Mouse (Mus musculus) MN1 (cell line): ENCODE data around the gene Arhgef2.
A peak's percentile ranks its signal among the peaks of the same experiment; 100 is the strongest.
"Not testable (repeated sequence)": the region's sequence is repeated elsewhere in the genome, so short reads cannot be mapped to it uniquely, and the experiment has no call there.

Experiments used
- DNase-seq: peaks from one replicate; pipeline ENCODE4 v3.0.0-alpha.2; 2016; ENCODE audit warnings: low spot score

Arhgef2 gene

DNA sequence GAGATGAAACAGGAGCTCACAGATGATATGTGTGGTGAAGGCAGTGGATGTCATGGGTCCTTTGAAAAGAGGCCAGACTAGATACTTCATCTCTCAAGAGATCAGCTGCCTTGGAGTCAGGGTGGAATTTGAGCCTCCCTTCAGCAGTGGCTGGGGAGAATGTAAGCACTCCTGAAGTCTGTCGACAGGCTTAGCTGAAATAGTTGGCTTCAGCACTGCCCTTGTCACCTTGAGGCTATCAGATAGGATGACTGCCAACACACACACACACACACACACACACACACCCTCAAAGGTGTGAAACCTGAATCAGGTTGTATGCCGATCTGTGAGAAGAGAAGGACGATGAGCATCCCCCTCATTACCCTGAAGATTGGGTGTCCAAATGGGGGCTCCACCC, 14.7 kb upstream of the Arhgef2 start:
- DNase-seq = no peak

DNA sequence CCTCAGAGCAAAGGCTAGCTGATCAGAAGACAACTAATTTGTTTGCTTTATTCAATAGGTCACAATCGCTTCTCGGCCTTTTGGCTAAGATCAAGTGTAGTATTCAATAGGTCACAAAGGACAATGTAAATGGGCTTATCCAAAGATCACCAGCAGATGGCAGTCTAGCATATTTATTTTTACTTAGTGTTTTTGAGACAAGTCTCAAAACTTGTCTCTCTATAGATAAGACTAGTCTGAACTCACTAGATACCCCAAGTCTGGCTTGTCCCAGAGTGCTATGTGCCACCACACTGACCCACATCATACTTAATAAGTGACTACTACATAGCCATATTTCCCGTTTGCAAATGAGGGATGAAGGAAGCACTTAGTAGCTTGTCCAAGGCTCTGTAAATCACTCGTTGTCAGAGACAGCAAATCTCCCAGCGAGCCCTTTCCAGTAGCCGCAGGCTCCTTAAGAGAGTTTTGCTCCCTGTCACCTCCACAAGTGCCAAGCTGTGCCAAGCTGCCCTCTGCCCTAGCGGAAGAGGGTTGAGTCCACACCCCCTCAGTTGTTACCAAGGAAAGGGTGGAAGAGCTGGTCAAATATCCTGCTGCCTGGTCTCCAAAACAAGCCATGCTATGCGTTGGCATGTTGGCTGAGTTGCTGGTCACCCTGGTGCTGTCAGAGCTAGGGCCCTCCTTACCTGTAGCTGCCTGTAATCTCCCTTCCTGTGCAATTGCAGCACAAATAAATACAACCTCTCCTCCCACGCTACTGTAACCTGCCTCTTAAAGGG, 13.6 kb upstream of the Arhgef2 start:
- peak; percentile 83 for DNase-seq

GRCm38 (mm10) chr3:88592942-88593576, 12.7 kb upstream of the Arhgef2 start:
- no peak for DNase-seq

GRCm38 (mm10) chr3:88593893-88594580, 11.7 kb upstream of the Arhgef2 start:
- no peak for DNase-seq

DNA sequence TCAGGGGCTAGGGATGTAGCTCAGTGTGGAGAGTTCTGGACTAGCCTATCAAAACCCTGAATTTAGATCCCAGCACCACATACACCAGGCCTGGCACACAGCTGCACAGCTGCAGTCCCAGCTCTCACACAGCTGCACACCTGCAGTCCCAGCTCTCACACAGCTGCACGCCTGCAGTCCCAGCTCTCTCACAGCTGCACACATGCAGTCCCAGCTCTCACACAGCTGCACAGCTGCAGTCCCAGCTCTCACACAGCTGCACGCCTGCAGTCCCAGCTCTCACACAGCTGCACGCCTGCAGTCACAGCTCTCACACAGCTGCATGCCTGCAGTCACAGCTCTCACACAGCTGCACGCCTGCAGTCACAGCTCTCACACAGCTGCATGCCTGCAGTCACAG, 9.2 kb upstream of the Arhgef2 start:
- DNase-seq = not testable (repeated sequence)

- DNase-seq = no peak
These were observed 3.3 kb upstream of the Arhgef2 start for GRCm38 (mm10) chr3:88602466-88602865.

DNA sequence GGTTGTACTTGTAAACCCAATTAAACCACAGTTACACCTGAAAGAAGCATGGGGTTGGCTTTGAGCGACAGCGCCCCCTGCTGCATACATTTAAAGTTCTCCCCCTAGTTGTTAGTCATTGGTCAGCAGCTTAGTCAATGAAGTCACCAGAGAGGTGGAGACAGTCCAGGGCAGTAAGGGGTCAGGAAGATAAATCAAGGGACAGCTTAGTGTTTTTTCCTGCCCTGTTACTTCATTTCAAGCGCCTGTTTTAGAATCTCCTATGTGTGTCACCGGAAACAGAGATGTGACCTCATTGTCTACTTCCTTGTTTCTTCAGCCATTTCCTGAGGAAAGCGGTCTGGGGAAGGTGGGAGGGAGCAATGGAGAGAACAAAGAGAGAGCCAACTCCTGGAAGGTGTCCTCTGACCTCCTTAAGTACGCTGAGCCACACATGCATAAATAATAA, 2.0 kb upstream of the Arhgef2 start:
- peak; percentile 63 for DNase-seq

GRCm38 (mm10) chr3:88604863-88605262, 903 bp upstream of the Arhgef2 start:
- DNase-seq = no peak

DNA sequence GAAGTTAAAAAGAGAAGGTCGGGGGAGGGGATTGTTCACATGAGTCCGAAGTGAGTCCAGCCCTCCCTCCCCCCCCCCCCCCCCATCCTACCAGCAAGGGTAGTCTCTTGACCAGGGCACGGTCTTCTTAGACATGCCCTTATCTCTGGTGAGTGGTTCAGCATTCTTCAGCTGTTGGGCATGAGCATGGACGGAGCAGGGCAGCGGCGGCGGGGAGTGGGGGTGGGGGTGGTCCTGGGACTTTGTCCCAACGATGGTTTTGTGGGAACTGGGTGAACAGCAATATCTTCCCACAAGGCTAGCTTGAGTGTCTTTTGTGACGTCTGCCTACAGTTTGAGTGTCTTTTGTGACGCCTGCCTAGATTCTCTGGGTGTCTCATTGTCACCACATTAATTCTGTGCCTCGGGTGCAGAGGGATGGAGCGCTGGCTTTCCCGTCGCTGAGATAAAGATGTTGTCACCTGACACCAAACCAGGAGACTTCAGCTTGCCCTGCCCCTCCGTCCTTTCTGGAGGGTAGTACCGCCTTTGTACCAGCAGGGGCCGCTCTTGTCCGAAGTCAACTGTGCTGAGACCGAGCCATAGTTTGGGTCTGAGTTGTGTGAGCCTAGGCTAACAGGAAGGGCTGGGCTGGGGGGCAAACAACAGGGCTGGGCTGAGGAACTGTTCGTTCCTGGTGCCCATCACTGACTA, 1.4 kb downstream of the Arhgef2 start:
- peak; percentile 91 for DNase-seq

DNA sequence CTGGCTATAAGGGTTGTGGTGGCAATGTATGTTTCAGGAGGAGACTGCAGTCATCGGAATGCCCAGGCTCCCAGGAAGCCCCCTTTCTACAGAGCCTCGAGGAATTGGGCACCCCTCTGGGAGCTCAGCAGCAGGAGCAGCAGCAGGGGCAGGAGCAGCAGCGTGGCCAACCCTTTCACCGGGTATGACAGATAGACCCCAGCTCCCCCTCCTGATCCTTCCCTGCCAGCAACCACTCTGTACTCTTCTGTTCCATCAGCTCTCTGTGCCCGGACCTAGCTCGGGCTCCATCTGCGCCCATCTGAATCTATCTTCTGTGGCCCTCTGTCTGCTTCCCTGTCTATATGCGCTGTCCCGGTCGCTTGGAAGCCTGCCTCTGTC, 2.0 kb downstream of the Arhgef2 start:
- no peak for DNase-seq

DNA sequence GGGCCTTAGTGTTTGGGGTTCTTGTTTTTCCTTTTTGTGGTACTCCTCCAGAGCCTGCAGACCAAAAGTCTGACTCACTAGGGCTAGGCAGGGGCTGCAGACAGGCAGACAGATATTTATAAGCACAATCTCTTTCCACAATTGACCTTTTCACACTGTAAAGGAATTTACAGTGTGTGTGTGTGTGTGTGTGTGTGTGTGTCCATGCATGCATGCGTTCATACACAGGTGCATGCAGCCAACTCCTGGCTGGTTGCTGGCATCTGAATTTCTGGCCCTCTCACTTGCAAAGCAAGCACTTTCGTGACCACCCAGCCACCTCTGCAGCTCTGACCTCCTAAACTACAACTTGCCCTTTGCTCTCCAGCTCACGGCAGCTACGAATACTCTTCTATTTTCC, 3.3 kb downstream of the Arhgef2 start:
- no peak for DNase-seq

- no peak for DNase-seq
These were observed 8.7 kb downstream of the Arhgef2 start for GRCm38 (mm10) chr3:88614418-88614817.

DNA sequence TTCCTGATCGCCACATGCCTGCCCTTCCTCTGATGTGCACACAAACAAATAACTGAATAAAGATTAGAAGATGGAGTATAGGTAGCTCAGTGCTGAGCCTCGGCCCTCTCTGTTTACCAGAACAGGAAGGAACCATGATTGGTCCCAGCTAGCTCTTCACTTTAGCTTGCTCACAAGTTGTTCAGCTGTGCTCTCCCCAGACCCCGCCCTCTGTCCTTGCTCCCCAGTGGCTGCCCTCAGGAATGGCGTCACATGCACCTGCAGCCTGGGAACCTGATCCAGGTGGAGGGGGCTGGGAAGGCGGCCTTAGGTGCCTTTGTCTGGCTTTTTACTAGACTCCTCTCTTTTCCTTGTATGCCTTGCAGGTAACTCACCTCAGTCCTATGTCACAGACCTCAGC, 9.4 kb downstream of the Arhgef2 start:
- peak; percentile 53 for DNase-seq

- DNase-seq = peak; percentile 96
These were observed 10.2 kb downstream of the Arhgef2 start for GRCm38 (mm10) chr3:88615902-88616391.

- DNase-seq = no peak
These were observed 11.3 kb downstream of the Arhgef2 start for GRCm38 (mm10) chr3:88616951-88617500.

- DNase-seq = no peak
These were observed 12.5 kb downstream of the Arhgef2 start for GRCm38 (mm10) chr3:88618074-88618871.

DNA sequence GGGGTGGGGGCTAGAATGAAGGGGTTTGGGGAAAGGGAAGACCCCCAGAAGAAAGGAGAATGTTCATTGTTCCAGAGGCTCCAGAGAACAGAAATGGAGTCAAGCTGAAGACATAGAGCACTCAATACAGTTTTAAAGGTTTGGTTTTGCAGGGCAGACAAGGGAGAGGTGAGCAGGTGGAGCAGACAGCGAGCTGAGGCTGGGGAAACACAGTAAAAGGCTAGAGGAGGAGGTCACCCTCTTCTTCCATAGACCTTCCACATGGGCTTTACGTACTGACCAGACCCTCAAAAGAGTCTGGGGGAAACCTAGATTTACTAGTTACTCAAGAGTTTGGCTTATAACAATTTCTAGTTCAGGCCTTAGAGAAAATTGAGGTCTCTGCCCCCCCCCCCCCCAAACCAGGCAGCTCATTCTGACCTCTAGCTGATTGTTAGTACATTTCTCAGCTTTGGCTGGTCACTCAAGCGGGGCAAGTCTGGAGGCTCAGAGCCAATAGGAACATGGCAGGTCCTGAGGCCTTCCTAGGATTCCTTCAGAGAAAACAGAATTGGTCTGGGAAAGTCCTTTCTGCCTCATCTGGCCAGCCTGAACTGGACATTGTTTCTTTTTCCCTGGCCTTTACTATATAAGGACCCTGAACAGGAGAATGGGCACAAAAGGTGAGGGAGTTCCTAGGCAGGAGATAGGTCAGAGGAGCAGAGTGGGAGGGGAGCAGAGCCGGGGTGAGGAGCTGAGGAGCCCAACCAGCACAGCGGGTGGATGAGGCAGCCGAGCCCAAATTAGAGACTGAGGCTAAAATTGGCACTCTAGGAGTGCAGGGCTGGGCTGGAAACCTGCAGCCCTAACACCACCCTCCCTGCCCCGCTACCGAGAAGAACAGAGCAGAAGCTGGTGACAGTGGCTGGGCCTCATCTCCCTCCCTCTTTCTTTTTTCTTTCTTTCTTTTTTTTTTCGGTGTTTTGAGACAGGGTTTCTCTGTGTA, 13.6 kb downstream of the Arhgef2 start:
- DNase-seq = peak; percentile 40

GRCm38 (mm10) chr3:88620146-88620991, 14.6 kb downstream of the Arhgef2 start:
- DNase-seq = peak; percentile 40

DNA sequence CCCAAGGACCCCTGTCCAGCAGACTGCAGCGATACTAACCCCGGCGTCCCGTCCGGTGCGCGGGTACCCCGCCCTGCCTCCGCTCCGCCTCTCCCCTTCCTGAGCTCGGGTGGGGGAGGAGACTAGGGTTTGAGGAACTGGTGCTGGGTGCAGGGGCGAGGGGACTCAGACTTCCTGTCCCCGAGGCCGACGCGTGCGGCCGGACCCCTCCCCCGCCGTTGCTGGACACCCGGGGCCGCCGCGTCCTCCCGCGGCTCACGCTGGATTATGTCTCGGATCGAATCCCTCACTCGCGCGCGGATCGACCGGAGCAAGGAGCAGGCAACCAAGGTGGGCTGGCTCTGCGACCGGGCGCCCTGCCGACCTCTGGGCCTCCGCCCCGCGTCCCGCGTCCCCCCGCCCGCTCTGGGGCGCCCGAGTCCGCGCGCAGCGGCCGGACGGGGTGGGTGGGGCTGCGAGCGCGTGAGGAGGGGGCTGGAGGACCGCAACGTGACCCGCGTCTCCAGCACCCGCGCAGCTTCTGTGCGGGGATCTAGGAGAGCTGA, 15.3 kb downstream of the Arhgef2 start:
- peak; percentile 61 for DNase-seq
